Mouse (Mus musculus): ENCODE measurements at regions not wholly inside any gene's neighbourhood (a gene's known extent, or its start where the extent isn't known, plus 50 kb on each side); places are given as distances from the start of the nearest gene placed in this dataset.

GRCm38 (mm10) chr11:7010858-7011257 lies 52.4 kb upstream of the Adcy1 start:
- no peak for DNase-seq

- DNase-seq: no peak
These were observed 64.0 kb upstream of the Adcy1 start for GRCm38 (mm10) chr11:6999329-6999728.

GRCm38 (mm10) chr11:6998810-6999209 lies 64.5 kb upstream of the Adcy1 start:
- no peak for DNase-seq

- DNase-seq: no peak
These were observed 65.8 kb upstream of the Adcy1 start for GRCm38 (mm10) chr11:6997508-6997907.

GRCm38 (mm10) chr11:6993731-6994130 lies 69.6 kb upstream of the Adcy1 start:
- DNase-seq: peak in 1 of 2 experiments; percentile 44

GRCm38 (mm10) chr11:6991626-6992025 lies 71.7 kb upstream of the Adcy1 start:
- no peak for DNase-seq

- DNase-seq: no peak
These were observed 72.6 kb upstream of the Adcy1 start for GRCm38 (mm10) chr11:6990711-6991110.

- DNase-seq: no peak
These were observed 74.1 kb upstream of the Adcy1 start for GRCm38 (mm10) chr11:6988884-6989824.

GRCm38 (mm10) chr11:6987995-6988394 lies 75.3 kb upstream of the Adcy1 start:
- peak; percentile 38 to 43 for DNase-seq

GRCm38 (mm10) chr11:6987105-6987504 lies 76.2 kb upstream of the Adcy1 start:
- no peak for DNase-seq

- no peak for DNase-seq
These were observed 81.2 kb upstream of the Adcy1 start for GRCm38 (mm10) chr11:6982076-6982475.

- DNase-seq: peak in 1 of 2 experiments; percentile 3
These were observed 83.6 kb upstream of the Adcy1 start for GRCm38 (mm10) chr11:6979656-6980055.

GRCm38 (mm10) chr11:6969196-6969595 lies 94.1 kb upstream of the Adcy1 start:
- peak; percentile 48 to 69 for DNase-seq

GRCm38 (mm10) chr11:6966968-6967367 lies 96.3 kb upstream of the Adcy1 start:
- peak; percentile 79 to 83 for DNase-seq

GRCm38 (mm10) chr11:6964524-6964923 lies 98.8 kb upstream of the Adcy1 start:
- DNase-seq: no peak

GRCm38 (mm10) chr11:6963600-6963999 lies 99.7 kb upstream of the Adcy1 start:
- DNase-seq: no peak

GRCm38 (mm10) chr11:6962786-6963575 lies 100.3 kb upstream of the Adcy1 start:
- DNase-seq: peak; percentile 91 to 92

GRCm38 (mm10) chr11:6962322-6962721 lies 101.0 kb upstream of the Adcy1 start:
- DNase-seq: peak; percentile 50 to 67

- DNase-seq: peak; percentile 89 to 92
These were observed 110.5 kb upstream of the Adcy1 start for GRCm38 (mm10) chr11:6952787-6953186.

GRCm38 (mm10) chr11:6951361-6951760 lies 111.9 kb upstream of the Adcy1 start:
- DNase-seq: peak; percentile 82 to 84

- DNase-seq: no peak
These were observed 111.6 kb upstream of the Gm11983 start for GRCm38 (mm10) chr11:6949051-6949450.

- no peak for DNase-seq
These were observed 96.7 kb upstream of the Gm11983 start for GRCm38 (mm10) chr11:6934157-6934556.

GRCm38 (mm10) chr11:6926036-6926435 lies 88.6 kb upstream of the Gm11983 start:
- DNase-seq: no peak

GRCm38 (mm10) chr11:6924476-6924875 lies 87.0 kb upstream of the Gm11983 start:
- no peak for DNase-seq

All from cerebellum, postnatal 25 days (tissue).